Mouse (Mus musculus): Measurements from ENCODE around the gene St3gal2.

GRCm38 (mm10) chr8:110886634-110887033, 33.1 kb upstream of the St3gal2 start:
- TF ChIP-seq CTCF (IDR thresholded peaks at IDR 0.05; ENCODE audit: insufficient read depth, low read depth, low read length) (no peak), POLR2A (IDR thresholded peaks at IDR 0.05; ENCODE audit: insufficient read depth, low read depth, low read length) (no peak)

Measured in olfactory bulb, adult 2 months (tissue).